Mouse (Mus musculus): ENCODE measurements around the gene Lrrc47. TPM values are rescaled to one million over a fixed set of nuclear protein-coding genes. Genes with fewer than 3 reads are reported as not detected.

Lrrc47 gene
- 40.4 and 41.8 TPM in 2 replicates for polyA plus RNA-seq (2011; ENCODE audit: insufficient read length, low read depth, missing spikeins)

GRCm38 (mm10) chr4:154011646-154012089 is at the start of gene Lrrc47:
Gene Lrrc47, plus strand, starts transcription at chr4:154011731.
- H3K4me1 ChIP-seq (ENCODE audit: control insufficient read depth, insufficient read depth, low read length), result peaks cover 7% of the 10 kb centered on the region
- H3K4me3 ChIP-seq (ENCODE audit: insufficient read depth, low read length), result peak within 1 kb of the TSS; percentile 98
- no peak within 1 kb of the TSS for H3K27ac ChIP-seq (ENCODE audit: insufficient read depth, low read length)
- no peak for TF ChIP-seq CTCF (IDR thresholded peaks at IDR 0.05; ENCODE audit: borderline replicate concordance, insufficient read depth, low read length)
- peak; percentile 83; the same call in 1 of the 2 replicates for TF ChIP-seq POLR2A (IDR thresholded peaks at IDR 0.05; ENCODE audit: low read depth, low read length)

- no peaks in the 10 kb centered on the region for H3K4me1 ChIP-seq (ENCODE audit: control insufficient read depth, insufficient read depth, low read length)
- H3K27ac ChIP-seq (ENCODE audit: insufficient read depth, low read length), result no peak overlapping the region
- H3K4me3 ChIP-seq (ENCODE audit: insufficient read depth, low read length), result no peak overlapping the region
- TF ChIP-seq CTCF (IDR thresholded peaks at IDR 0.05; ENCODE audit: borderline replicate concordance, insufficient read depth, low read length) (no peak), POLR2A (IDR thresholded peaks at IDR 0.05; ENCODE audit: low read depth, low read length) (no peak)
Measured at GRCm38 (mm10) chr4:153962631-153963030, 48.9 kb upstream of the Lrrc47 start.

- Histone ChIP-seq H3K4me3 (ENCODE audit: insufficient read depth, low read length) (no peak overlapping the region), H3K27ac (ENCODE audit: insufficient read depth, low read length) (no peak overlapping the region), H3K4me1 (ENCODE audit: control insufficient read depth, insufficient read depth, low read length) (no peaks in the 10 kb centered on the region)
- no peak for TF ChIP-seq CTCF (IDR thresholded peaks at IDR 0.05; ENCODE audit: borderline replicate concordance, insufficient read depth, low read length)
- no peak for TF ChIP-seq POLR2A (IDR thresholded peaks at IDR 0.05; ENCODE audit: low read depth, low read length)
Measured at GRCm38 (mm10) chr4:153966651-153967050, 44.9 kb upstream of the Lrrc47 start.

GRCm38 (mm10) chr4:153967556-153967955 is 44.0 kb upstream of the Lrrc47 start:
- Histone ChIP-seq H3K4me3 (ENCODE audit: insufficient read depth, low read length) (no peak overlapping the region), H3K27ac (ENCODE audit: insufficient read depth, low read length) (no peak overlapping the region), H3K4me1 (ENCODE audit: control insufficient read depth, insufficient read depth, low read length) (no peaks in the 10 kb centered on the region)
- TF ChIP-seq POLR2A (IDR thresholded peaks at IDR 0.05; ENCODE audit: low read depth, low read length) (no peak), CTCF (IDR thresholded peaks at IDR 0.05; ENCODE audit: borderline replicate concordance, insufficient read depth, low read length) (no peak)

GRCm38 (mm10) chr4:153968063-153968462 is 43.5 kb upstream of the Lrrc47 start:
- no peak for TF ChIP-seq CTCF (IDR thresholded peaks at IDR 0.05; ENCODE audit: borderline replicate concordance, insufficient read depth, low read length)
- no peak for TF ChIP-seq POLR2A (IDR thresholded peaks at IDR 0.05; ENCODE audit: low read depth, low read length)
- H3K4me3 ChIP-seq (ENCODE audit: insufficient read depth, low read length), result no peak overlapping the region
- H3K4me1 ChIP-seq (ENCODE audit: control insufficient read depth, insufficient read depth, low read length), result no peaks in the 10 kb centered on the region
- no peak overlapping the region for H3K27ac ChIP-seq (ENCODE audit: insufficient read depth, low read length)

- peak within 1 kb of the TSS; percentile 80 for H3K4me3 ChIP-seq (ENCODE audit: insufficient read depth, low read length)
- peak; percentile 81 for TF ChIP-seq POLR2A (IDR thresholded peaks at IDR 0.05; ENCODE audit: low read depth, low read length)
- no peak for TF ChIP-seq CTCF (IDR thresholded peaks at IDR 0.05; ENCODE audit: borderline replicate concordance, insufficient read depth, low read length)
- H3K4me1 ChIP-seq (ENCODE audit: control insufficient read depth, insufficient read depth, low read length), result no peaks in the 10 kb centered on the region
- H3K27ac ChIP-seq (ENCODE audit: insufficient read depth, low read length), result no peak within 1 kb of the TSS
Measured at GRCm38 (mm10) chr4:153974431-153975291, 36.9 kb upstream of the Lrrc47 start, which contains the start of the genes Dffb and Cep104. Gene Dffb, minus strand, starts transcription at chr4:153975126. Gene Cep104, plus strand, starts transcription at chr4:153975194.

- Histone ChIP-seq H3K27ac (ENCODE audit: insufficient read depth, low read length) (no peak overlapping the region), H3K4me1 (ENCODE audit: control insufficient read depth, insufficient read depth, low read length) (no peaks in the 10 kb centered on the region), H3K4me3 (ENCODE audit: insufficient read depth, low read length) (peak overlapping the region; percentile 80)
- TF ChIP-seq POLR2A (IDR thresholded peaks at IDR 0.05; ENCODE audit: low read depth, low read length) (no peak), CTCF (IDR thresholded peaks at IDR 0.05; ENCODE audit: borderline replicate concordance, insufficient read depth, low read length) (no peak)
Measured at GRCm38 (mm10) chr4:153975292-153975662, 36.3 kb upstream of the Lrrc47 start.

- H3K4me3 ChIP-seq (ENCODE audit: insufficient read depth, low read length), result peak overlapping the region; percentile 80
- H3K27ac ChIP-seq (ENCODE audit: insufficient read depth, low read length), result no peak overlapping the region
- TF ChIP-seq CTCF (IDR thresholded peaks at IDR 0.05; ENCODE audit: borderline replicate concordance, insufficient read depth, low read length) (no peak), POLR2A (IDR thresholded peaks at IDR 0.05; ENCODE audit: low read depth, low read length) (no peak)
- no peaks in the 10 kb centered on the region for H3K4me1 ChIP-seq (ENCODE audit: control insufficient read depth, insufficient read depth, low read length)
Measured at GRCm38 (mm10) chr4:153975768-153976167, 35.8 kb upstream of the Lrrc47 start.

- Histone ChIP-seq H3K27ac (ENCODE audit: insufficient read depth, low read length) (no peak overlapping the region), H3K4me1 (ENCODE audit: control insufficient read depth, insufficient read depth, low read length) (no peaks in the 10 kb centered on the region), H3K4me3 (ENCODE audit: insufficient read depth, low read length) (no peak overlapping the region)
- TF ChIP-seq POLR2A (IDR thresholded peaks at IDR 0.05; ENCODE audit: low read depth, low read length), result no peak
- TF ChIP-seq CTCF (IDR thresholded peaks at IDR 0.05; ENCODE audit: borderline replicate concordance, insufficient read depth, low read length), result no peak
Measured at GRCm38 (mm10) chr4:153979243-153979642, 32.3 kb upstream of the Lrrc47 start.

- TF ChIP-seq POLR2A (IDR thresholded peaks at IDR 0.05; ENCODE audit: low read depth, low read length) (no peak), CTCF (IDR thresholded peaks at IDR 0.05; ENCODE audit: borderline replicate concordance, insufficient read depth, low read length) (no peak)
- no peaks in the 10 kb centered on the region for H3K4me1 ChIP-seq (ENCODE audit: control insufficient read depth, insufficient read depth, low read length)
- H3K4me3 ChIP-seq (ENCODE audit: insufficient read depth, low read length), result no peak overlapping the region
- no peak overlapping the region for H3K27ac ChIP-seq (ENCODE audit: insufficient read depth, low read length)
Measured at GRCm38 (mm10) chr4:153980470-153980869, 31.1 kb upstream of the Lrrc47 start.

Data from embryonic fibroblast, embryonic 13.5 days (primary cell).